Mouse (Mus musculus) E14TG2a.4 (cell line): Measurements from ENCODE around the gene Cpeb1.

Experiments
- H3K27me3 ChIP-seq: 2 replicates; pipeline ENCODE4 v1.6.1; 2014; ENCODE audit warnings: low read length, control low read depth; ENCODE audit not compliant: insufficient read depth
- H3K36me3 ChIP-seq: 2 replicates; pipeline ENCODE4 v1.6.1; 2014; ENCODE audit warnings: low read length, control low read depth; ENCODE audit not compliant: insufficient read depth
- H3K4me1 ChIP-seq: replicated peaks from 2 replicates; pipeline ENCODE4 v1.6.1; 2014; ENCODE audit warnings: low read depth, low read length, control low read depth
- H3K4me3 ChIP-seq: replicated peaks from 2 replicates; pipeline ENCODE4 v1.5.1; 2014; ENCODE audit warnings: mild to moderate bottlenecking, low read length
- H3K9me3 ChIP-seq: 2 replicates; pipeline ENCODE4 v1.6.1; 2014; ENCODE audit warnings: low read length, control low read depth
- CTCF ChIP-seq: conservative IDR thresholded peaks from 2 replicates; pipeline ENCODE4 v1.5.1; 2014; ENCODE audit warnings: low read length
- NANOG ChIP-seq: IDR thresholded peaks from 2 replicates; pipeline ENCODE4 v1.6.1; 2014; ENCODE audit warnings: borderline replicate concordance, low read length, mixed read lengths
- POU5F1 ChIP-seq: IDR thresholded peaks from 2 replicates; pipeline ENCODE4 v1.6.1; 2014; ENCODE audit warnings: low read length, borderline replicate concordance

The Cpeb1 gene

DNA sequence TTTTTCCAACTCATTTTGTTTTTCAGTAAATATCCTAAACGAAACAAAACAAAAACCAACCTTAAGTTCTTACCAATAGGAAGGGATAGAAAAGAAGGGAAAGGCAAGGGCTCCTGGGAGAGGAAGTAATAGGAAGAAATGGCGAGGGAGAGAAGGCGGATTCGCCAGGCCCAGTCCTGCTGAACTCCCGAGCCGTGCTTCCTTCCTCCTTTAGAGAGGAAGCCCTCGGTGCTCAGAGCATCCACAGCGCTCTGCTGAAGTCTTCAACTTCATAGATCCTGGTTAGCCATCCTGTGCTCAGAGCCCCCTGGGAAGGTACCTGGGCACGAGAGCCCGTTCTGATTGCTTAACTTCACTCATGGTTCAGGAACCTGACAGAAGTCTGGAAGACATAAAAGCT, 127.6 kb downstream of the Cpeb1 start:
- Histone ChIP-seq H3K9me3 (no peaks in the 10 kb centered on the region), H3K4me1 (peaks cover 59% of the 10 kb centered on the region), H3K36me3 (peaks cover 30% of the 10 kb centered on the region), H3K27me3 (no peaks in the 10 kb centered on the region), H3K4me3 (no peak overlapping the region)
- TF ChIP-seq CTCF (no peak), NANOG (no peak), POU5F1 (no peak)

DNA sequence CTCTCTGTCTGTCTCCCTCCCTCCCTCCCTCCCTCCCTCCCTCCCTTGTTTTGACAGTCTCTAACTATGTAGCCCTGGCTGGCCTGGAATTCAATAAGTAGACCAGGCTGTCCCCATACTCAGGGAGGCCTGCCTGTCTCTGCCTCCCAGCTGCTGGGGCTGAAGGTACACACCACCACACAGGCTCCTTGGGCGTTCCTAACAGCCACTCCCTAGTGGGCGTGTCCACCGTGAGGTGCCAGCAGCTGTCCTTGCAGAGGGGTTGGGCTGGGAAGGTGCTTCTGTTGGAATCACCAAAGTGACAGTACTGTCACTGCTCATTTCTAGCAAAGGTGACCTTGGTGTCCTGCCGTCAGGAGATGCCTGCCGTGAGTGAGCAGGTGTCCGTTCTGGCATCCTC, 128.4 kb downstream of the Cpeb1 start:
- no peak for TF ChIP-seq NANOG
- TF ChIP-seq CTCF, result no peak
- TF ChIP-seq POU5F1, result no peak
- no peaks in the 10 kb centered on the region for H3K9me3 ChIP-seq
- peaks cover 51% of the 10 kb centered on the region for H3K4me1 ChIP-seq
- H3K27me3 ChIP-seq, result no peaks in the 10 kb centered on the region
- H3K36me3 ChIP-seq, result peaks cover 22% of the 10 kb centered on the region
- H3K4me3 ChIP-seq, result no peak overlapping the region

GRCm38 (mm10) chr7:81326043-81326442, 129.2 kb downstream of the Cpeb1 start:
- H3K4me1 ChIP-seq, result peaks cover 50% of the 10 kb centered on the region
- no peak overlapping the region for H3K4me3 ChIP-seq
- no peaks in the 10 kb centered on the region for H3K27me3 ChIP-seq
- TF ChIP-seq NANOG (no peak), CTCF (no peak), POU5F1 (no peak)
- H3K9me3 ChIP-seq, result no peaks in the 10 kb centered on the region
- H3K36me3 ChIP-seq, result peaks cover 22% of the 10 kb centered on the region

DNA sequence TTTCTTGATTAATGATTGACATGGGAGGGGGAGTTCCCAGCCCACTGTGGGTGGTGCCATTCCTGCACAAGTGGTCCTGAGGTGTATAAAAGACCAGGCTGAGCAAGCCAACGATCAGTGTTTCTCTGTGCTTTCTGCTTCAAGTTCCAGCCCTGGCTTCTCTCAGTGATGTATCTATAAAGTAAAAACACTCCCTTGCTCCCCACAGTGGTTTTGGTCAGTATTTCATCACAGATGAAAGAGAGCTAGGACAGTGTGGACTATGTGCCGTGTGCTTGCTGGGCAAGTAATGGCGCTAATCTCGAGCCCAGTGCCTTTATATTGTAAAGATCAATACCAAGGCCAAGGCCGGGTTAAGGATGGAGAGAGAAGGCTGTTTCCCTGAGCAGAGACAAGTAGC, 133.5 kb downstream of the Cpeb1 start:
- peaks cover 5% of the 10 kb centered on the region for H3K36me3 ChIP-seq
- no peaks in the 10 kb centered on the region for H3K27me3 ChIP-seq
- H3K4me1 ChIP-seq, result peaks cover 37% of the 10 kb centered on the region
- no peaks in the 10 kb centered on the region for H3K9me3 ChIP-seq
- H3K4me3 ChIP-seq, result no peak overlapping the region
- TF ChIP-seq NANOG (no peak), POU5F1 (no peak), CTCF (no peak)

DNA sequence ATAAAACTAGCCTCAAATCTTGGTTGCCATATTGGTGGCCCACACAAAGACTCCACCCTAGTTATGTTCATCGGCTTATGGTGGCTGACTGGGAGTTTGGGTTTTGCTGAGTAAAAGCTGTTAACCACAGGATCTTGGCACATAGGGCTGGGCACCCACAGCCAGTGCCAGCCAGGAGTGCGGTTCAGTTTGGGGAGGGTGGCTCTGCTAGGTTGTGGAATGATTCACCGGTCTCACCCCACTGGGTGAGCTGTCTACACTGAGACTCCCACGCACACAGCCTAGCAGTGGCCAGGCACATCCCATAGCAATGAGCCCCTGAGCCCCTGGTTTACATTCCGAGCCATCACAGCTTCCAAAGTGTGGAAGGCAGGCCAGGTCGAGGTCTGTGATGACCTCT, 135.5 kb downstream of the Cpeb1 start:
- Histone ChIP-seq H3K4me1 (peaks cover 26% of the 10 kb centered on the region), H3K27me3 (no peaks in the 10 kb centered on the region), H3K4me3 (no peak overlapping the region), H3K36me3 (peaks cover 5% of the 10 kb centered on the region), H3K9me3 (no peaks in the 10 kb centered on the region)
- TF ChIP-seq NANOG, result no peak

GRCm38 (mm10) chr7:81315583-81315982, 139.7 kb downstream of the Cpeb1 start:
- TF ChIP-seq NANOG, result no peak
- no peak for TF ChIP-seq CTCF
- TF ChIP-seq POU5F1, result no peak
- no peak overlapping the region for H3K4me3 ChIP-seq
- no peaks in the 10 kb centered on the region for H3K9me3 ChIP-seq
- no peaks in the 10 kb centered on the region for H3K27me3 ChIP-seq
- peaks cover 9% of the 10 kb centered on the region for H3K4me1 ChIP-seq
- no peaks in the 10 kb centered on the region; the same call in 1 of the 2 replicates for H3K36me3 ChIP-seq

GRCm38 (mm10) chr7:81311581-81311980, 143.7 kb downstream of the Cpeb1 start:
- H3K4me3 ChIP-seq, result no peak overlapping the region
- H3K27me3 ChIP-seq, result no peaks in the 10 kb centered on the region
- TF ChIP-seq NANOG (no peak), POU5F1 (no peak), CTCF (no peak)
- no peaks in the 10 kb centered on the region for H3K9me3 ChIP-seq
- H3K4me1 ChIP-seq, result peaks cover 16% of the 10 kb centered on the region
- peaks cover 5% of the 10 kb centered on the region; the same call in 1 of the 2 replicates for H3K36me3 ChIP-seq

DNA sequence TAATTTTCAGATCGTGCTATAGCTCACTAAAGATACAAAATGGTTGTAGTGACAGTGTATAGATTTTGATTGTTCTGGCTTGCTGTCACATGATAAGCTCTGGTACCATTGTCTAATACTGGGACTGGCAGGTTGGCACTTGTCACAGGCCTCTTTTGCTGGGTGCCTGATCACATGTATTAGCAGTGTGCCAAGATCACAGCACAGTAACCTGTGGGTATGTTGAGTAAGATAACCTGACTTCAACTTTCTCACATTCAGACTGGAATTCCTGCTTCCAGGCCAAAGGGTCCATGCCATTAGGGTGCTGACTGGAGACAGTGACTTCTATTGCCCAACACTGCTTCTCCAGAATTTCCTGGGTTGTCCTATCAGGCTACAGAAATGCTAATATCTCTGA, 144.1 kb downstream of the Cpeb1 start:
- Histone ChIP-seq H3K4me1 (peaks cover 16% of the 10 kb centered on the region), H3K9me3 (no peaks in the 10 kb centered on the region)
- TF ChIP-seq NANOG (no peak), CTCF (no peak), POU5F1 (no peak)

DNA sequence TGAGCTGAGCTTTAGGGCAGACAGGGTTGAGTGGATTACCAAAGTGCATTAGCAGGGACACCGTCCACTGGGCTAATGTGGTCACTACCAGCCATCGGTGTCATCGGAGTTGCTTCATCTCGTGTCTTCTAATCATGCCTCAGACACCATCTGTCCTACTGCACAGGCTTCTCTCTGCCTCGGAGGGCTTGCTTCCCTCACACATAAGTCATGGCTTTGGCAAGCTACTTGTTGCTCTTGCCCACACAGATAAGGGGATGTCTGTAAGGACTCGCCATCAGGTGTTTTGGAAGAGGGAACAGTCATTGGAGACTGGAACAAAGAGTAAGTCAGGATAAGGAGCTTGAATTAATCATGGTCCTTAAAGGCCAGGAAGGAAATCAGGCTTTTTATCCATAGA, 146.0 kb downstream of the Cpeb1 start:
- H3K36me3 ChIP-seq, result peaks cover 5% of the 10 kb centered on the region; the same call in 1 of the 2 replicates
- TF ChIP-seq NANOG (no peak), CTCF (no peak), POU5F1 (no peak)
- no peaks in the 10 kb centered on the region for H3K9me3 ChIP-seq
- no peak overlapping the region for H3K4me3 ChIP-seq
- H3K27me3 ChIP-seq, result no peaks in the 10 kb centered on the region
- peaks cover 14% of the 10 kb centered on the region for H3K4me1 ChIP-seq

More for the DNA sequence above, 144.1 kb downstream of the Cpeb1 start:
- Histone ChIP-seq H3K36me3 (peaks cover 5% of the 10 kb centered on the region; the same call in 1 of the 2 replicates), H3K4me3 (no peak overlapping the region), H3K27me3 (no peaks in the 10 kb centered on the region)
